Mouse (Mus musculus): ENCODE measurements around the gene Mrpl38. TPM values are rescaled to one million over a fixed set of nuclear protein-coding genes. Genes with fewer than 3 reads are reported as not detected.

Mrpl38 gene
- polyA plus RNA-seq, 1 experiment, result 31.6 TPM

DNA sequence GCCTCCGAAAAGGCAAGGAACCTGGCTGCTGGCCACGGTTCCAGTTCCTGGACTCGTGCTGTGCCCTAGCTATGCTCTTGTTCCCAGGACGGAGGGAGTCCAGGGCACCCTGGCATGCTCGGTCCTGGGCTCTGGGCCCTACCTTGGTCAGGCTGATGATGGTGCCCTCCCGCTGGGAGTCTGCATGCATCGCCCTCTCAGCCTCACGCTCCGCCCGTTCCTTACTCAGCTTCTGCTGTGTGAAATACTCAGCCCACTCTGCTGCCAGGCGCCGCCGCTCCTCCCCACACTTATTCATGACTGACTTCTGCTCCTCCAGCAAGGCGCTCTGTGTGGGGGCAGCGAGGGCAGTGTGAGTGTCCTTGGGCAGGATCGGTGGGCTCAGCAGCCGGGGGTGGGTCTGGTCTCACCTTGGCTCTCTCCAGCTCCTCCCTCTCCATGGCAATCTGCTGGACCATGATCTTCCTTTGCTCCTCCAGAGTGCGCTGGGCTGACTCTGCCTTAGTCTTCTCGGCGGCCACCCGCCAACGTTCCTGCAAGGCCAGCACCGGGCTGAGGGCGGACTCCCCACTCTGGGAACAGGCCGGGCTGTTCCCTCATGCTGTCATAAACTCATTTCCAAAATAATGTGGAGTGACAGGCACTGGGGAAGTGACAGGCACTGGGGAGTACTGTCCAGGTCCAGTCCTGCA, 7.8 kb upstream of the Mrpl38 start:
- 0 out of 2 replicates have a peak overlapping the region, but pooled peaks have one; percentile 12 for H3K27ac ChIP-seq (ENCODE audit: insufficient read depth, low read length)
- peaks cover 9% of the 10 kb centered on the region for H3K4me1 ChIP-seq (ENCODE audit: control insufficient read depth, insufficient read depth, low read length)
- TF ChIP-seq CTCF (IDR thresholded peaks at IDR 0.05; ENCODE audit: borderline replicate concordance, insufficient read depth, low read length) (no peak), POLR2A (IDR thresholded peaks at IDR 0.05; ENCODE audit: low read depth, low read length) (no peak)
- no peak overlapping the region for H3K4me3 ChIP-seq (ENCODE audit: insufficient read depth, low read length)

DNA sequence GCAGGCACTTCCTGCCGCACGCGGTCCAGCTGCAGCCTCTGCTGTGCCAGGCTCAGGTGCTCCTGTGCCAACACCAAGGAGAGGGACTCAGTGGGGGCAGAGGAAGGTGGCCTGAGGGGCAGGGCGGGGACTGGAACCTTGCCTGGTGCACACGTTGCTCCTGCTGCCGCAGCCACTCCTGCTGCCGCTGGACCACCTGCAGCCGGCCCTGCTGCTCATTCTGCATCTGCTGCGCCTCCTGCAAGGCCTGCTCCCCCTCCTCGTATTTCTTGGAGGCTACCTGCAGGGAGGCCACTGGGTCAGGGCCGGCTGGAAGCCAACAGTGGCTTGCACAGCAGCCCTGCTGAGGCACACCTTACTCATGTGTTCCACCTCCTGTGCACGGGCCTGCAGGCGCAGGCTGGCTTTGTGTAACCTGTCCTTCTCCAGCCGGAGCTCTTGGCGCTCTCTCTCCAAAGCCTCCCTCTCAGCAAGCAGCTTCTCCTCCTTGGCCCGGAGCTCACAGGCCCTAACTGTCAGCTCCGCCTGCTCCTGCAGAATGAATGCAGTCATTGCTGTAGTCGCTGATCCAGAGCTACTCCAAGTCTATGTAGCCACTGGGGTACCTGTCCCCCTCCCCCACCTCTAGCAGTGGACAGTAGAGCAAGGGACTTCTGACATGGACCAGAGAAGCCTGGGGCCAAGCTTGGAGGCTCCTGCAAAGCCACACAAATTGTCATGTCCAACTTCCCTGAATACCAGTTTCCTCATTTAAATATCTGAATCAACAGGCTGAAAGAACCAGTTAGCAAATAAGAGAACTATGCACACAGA, 7.0 kb upstream of the Mrpl38 start:
- no peak for TF ChIP-seq POLR2A (IDR thresholded peaks at IDR 0.05; ENCODE audit: low read depth, low read length)
- no peak for TF ChIP-seq CTCF (IDR thresholded peaks at IDR 0.05; ENCODE audit: borderline replicate concordance, insufficient read depth, low read length)
- H3K27ac ChIP-seq (ENCODE audit: insufficient read depth, low read length), result no peak overlapping the region
- no peak overlapping the region for H3K4me3 ChIP-seq (ENCODE audit: insufficient read depth, low read length)
- H3K4me1 ChIP-seq (ENCODE audit: control insufficient read depth, insufficient read depth, low read length), result peaks cover 9% of the 10 kb centered on the region

DNA sequence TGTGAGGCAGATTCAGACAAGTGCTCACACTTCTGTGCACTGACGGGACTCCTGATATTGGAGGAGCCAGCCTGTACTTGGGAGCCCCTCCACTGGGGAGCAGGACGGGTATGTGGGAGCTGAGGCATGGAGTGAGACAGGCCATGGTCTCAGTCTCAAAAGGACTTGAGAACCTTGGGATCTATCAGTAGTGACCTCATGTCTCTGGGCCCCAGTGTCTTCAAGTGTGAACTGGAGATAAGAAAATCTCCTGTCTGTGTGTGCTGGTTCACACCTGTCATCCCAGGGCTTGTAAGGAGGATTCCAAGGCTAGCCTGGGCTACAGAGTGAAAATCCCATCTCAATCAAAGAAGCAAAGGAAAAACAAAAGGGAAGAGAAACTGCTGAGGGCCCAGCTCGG, 4.8 kb upstream of the Mrpl38 start:
- Histone ChIP-seq H3K4me1 (ENCODE audit: control insufficient read depth, insufficient read depth, low read length) (peaks cover 9% of the 10 kb centered on the region), H3K27ac (ENCODE audit: insufficient read depth, low read length) (no peak overlapping the region; the same call in 1 of the 2 replicates), H3K4me3 (ENCODE audit: insufficient read depth, low read length) (no peak overlapping the region)
- TF ChIP-seq CTCF (IDR thresholded peaks at IDR 0.05; ENCODE audit: borderline replicate concordance, insufficient read depth, low read length) (no peak), POLR2A (IDR thresholded peaks at IDR 0.05; ENCODE audit: low read depth, low read length) (no peak)

DNA sequence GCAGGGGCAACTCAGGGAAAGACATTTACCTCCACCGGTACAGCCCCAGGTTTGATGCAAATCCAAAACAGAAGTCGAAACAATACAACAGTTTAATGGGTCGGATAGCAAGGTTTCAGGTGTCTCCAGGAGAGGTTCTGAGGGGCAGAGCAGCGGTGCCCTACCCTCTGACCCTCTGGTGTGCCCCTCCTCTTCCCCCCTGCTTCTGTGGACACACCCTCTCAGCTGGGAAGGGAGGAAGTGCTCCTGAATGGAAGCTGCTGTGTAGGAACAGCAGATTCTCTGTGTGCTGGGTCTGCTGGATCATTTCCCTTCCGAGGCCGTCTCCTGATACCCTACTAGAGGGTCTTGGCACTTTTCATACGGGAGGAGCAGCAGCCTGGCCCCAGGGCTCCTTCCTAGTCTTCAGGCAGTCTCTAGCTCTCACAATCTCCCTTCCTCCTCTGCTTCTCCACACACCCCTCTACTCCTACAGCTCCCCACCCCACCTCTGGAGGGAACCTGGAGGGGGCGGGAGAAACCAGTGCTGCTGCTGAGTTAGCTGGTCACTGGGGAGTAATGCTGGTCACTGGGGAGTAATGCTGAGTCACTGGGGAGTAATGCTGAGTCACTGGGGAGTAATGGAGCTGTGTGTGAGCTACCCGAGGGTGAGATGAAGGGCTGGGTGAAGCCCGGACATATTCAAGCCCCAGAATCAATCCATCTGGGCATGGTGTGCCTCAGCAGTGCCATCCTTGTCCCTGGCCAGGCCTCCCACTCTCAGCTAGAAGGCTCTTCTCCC, 3.7 kb upstream of the Mrpl38 start:
- peak overlapping the region; percentile 69; the same call in 1 of the 2 replicates for H3K27ac ChIP-seq (ENCODE audit: insufficient read depth, low read length)
- H3K4me3 ChIP-seq (ENCODE audit: insufficient read depth, low read length), result no peak overlapping the region
- peaks cover 9% of the 10 kb centered on the region for H3K4me1 ChIP-seq (ENCODE audit: control insufficient read depth, insufficient read depth, low read length)
- TF ChIP-seq POLR2A (IDR thresholded peaks at IDR 0.05; ENCODE audit: low read depth, low read length) (no peak), CTCF (IDR thresholded peaks at IDR 0.05; ENCODE audit: borderline replicate concordance, insufficient read depth, low read length) (no peak)

DNA sequence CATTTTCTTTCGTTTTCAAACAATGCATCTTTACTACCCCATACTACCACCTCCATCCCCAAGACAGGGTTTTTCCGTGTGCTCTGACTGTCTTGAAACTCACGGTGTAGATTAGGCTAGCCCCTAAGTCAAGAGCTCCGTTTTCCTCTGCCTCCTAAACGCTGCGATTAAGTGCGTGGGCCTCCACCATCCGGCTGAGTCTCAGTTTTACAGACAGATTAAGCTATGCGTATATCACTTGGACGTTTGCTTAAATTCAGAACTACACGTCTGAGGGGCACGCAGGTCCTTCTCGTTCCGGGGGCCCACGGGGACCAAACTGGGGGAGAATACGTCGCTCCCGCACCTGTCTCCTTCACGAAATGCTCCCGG, 586 bp downstream of the Mrpl38 start:
- H3K4me1 ChIP-seq (ENCODE audit: control insufficient read depth, insufficient read depth, low read length), result peaks cover 6% of the 10 kb centered on the region
- no peak overlapping the region for H3K27ac ChIP-seq (ENCODE audit: insufficient read depth, low read length)
- H3K4me3 ChIP-seq (ENCODE audit: insufficient read depth, low read length), result peak overlapping the region; percentile 96
- TF ChIP-seq POLR2A (IDR thresholded peaks at IDR 0.05; ENCODE audit: low read depth, low read length), result 0 out of 2 replicates have a peak, but pooled peaks have one; percentile 18
- no peak for TF ChIP-seq CTCF (IDR thresholded peaks at IDR 0.05; ENCODE audit: borderline replicate concordance, insufficient read depth, low read length)

DNA sequence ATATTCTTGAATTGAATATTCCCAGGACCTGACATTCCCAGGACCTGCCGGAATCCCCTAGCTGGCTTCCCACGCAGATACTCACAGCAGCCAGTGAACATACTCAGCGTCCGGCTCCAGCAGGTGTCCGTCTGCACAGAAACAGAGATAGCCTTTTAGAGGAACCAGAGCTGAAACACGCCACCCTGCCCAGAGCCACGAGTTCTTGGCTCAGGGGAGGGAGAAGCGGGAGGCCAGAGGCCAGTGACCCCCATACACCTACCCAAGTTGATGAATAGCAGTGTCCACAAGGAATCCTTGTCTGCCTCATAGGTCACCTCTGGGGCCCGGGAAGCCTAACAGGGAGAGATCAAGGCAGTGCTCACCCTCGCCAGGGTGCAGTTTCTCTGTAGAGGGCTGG, 4.5 kb downstream of the Mrpl38 start:
- Histone ChIP-seq H3K4me1 (ENCODE audit: control insufficient read depth, insufficient read depth, low read length) (peaks cover 3% of the 10 kb centered on the region), H3K4me3 (ENCODE audit: insufficient read depth, low read length) (no peak overlapping the region), H3K27ac (ENCODE audit: insufficient read depth, low read length) (no peak overlapping the region)
- TF ChIP-seq POLR2A (IDR thresholded peaks at IDR 0.05; ENCODE audit: low read depth, low read length), result no peak

DNA sequence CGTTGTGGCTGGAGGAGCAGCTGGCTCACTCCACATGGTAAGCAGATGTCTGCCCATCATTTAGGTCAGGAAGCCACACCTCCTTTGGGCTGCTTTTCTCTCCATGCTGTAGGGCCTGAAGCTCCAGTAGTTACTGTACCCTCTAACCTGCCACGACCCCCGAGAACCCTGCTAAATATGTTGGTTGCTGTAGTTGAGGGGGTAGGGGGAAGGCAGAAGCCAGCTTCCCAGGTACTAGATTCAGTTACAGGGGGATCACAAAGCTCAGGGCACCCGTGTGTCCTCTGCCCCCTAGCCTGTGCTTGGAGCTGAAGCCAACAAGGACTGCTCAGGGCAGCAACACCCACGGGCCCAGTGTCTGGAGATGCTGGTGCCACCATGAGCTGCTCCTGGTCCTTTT, 5.2 kb downstream of the Mrpl38 start:
- no peak overlapping the region for H3K27ac ChIP-seq (ENCODE audit: insufficient read depth, low read length)
- H3K4me1 ChIP-seq (ENCODE audit: control insufficient read depth, insufficient read depth, low read length), result peaks cover 3% of the 10 kb centered on the region; the same call in 1 of the 2 replicates
- H3K4me3 ChIP-seq (ENCODE audit: insufficient read depth, low read length), result no peak overlapping the region
- TF ChIP-seq POLR2A (IDR thresholded peaks at IDR 0.05; ENCODE audit: low read depth, low read length), result no peak
- TF ChIP-seq CTCF (IDR thresholded peaks at IDR 0.05; ENCODE audit: borderline replicate concordance, insufficient read depth, low read length), result no peak

DNA sequence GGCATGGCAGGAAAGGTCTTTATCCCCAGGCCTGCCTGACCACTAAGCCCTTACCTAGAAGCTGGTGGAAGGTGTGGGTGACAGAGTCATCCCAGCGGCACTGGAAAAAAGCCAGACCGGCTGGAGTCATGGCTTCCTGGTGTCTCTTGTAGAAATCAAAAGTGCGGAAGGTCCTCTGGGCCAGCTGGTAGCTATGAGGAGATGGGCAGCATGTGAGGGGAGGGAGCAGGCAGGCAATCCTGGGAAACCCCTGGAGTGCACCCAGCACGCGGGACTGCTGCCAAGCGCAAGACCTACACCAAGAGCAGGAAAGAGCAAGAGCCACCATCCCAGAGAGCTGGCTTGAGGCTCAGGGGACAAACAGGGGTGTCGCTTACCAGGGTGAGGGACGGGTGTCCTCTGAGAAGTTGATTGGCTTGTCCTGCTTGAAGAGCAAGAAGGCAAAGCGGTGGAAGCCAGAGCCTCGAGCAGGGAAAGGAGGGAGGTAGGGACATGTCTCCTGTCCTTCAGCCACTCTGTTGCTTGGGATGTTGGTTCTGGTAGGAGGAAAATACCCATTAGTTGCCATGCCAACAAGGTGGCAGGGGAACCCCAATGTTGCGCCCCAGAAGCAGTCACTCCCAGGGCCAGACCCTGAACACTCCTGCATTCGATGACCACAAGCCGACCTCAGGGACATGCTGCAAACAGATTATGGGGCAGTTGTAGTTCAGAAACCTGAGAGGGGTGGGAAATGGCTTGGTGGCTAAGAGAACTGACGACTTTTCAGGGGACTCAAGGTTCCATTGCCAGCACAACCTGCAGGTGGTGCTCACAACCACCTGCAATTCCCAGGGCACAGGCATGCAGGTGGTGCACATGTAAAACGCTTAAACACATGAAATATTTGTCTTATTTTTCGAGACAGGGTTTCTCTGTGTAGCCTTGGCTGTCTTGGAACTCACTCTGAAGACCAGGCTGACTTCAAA, 6.0 kb downstream of the Mrpl38 start:
- Histone ChIP-seq H3K4me3 (ENCODE audit: insufficient read depth, low read length) (no peak overlapping the region), H3K4me1 (ENCODE audit: control insufficient read depth, insufficient read depth, low read length) (peaks cover 3% of the 10 kb centered on the region; the same call in 1 of the 2 replicates), H3K27ac (ENCODE audit: insufficient read depth, low read length) (no peak overlapping the region)
- TF ChIP-seq CTCF (IDR thresholded peaks at IDR 0.05; ENCODE audit: borderline replicate concordance, insufficient read depth, low read length) (peak; percentile 35; the same call in 1 of the 2 replicates), POLR2A (IDR thresholded peaks at IDR 0.05; ENCODE audit: low read depth, low read length) (no peak)
